Mouse (Mus musculus) embryonic facial prominence, embryonic 14.5 days (tissue): ENCODE results near the gene Dlg2. TPM values are rescaled to one million over a fixed set of nuclear protein-coding genes. Genes with fewer than 3 reads are reported as not detected.
A peak's percentile ranks its signal among the peaks of the same experiment; 100 is the strongest.

ENCODE experiments used
- ATAC-seq: fragments of 200-750 bp; cut with Nextera tagmentation; 2 replicates; pipeline ENCODE4 v1.8.0; 2017; ENCODE audit warnings: low read depth, moderate number of reproducible peaks, moderate TSS enrichment
- DNase-seq: peaks from one replicate; pipeline ENCODE4 v3.0.0-alpha.2; 2015; ENCODE audit warnings: low spot score
- H3K27ac ChIP-seq: fragments of 300-500 bp; sonication (generic); replicated peaks from 2 replicates; pipeline ENCODE4 v1.5.1; 2014; ENCODE audit warnings: low read depth, mild to moderate bottlenecking, low read length, moderate library complexity
- H3K27me3 ChIP-seq: fragments of 300-500 bp; sonication (generic); replicated peaks from 2 replicates; pipeline ENCODE4 v1.6.1; 2014; ENCODE audit warnings: low read length; ENCODE audit not compliant: control insufficient read depth, insufficient read depth
- H3K36me3 ChIP-seq: fragments of 300-500 bp; sonication (generic); 2 replicates; pipeline ENCODE4 v1.6.1; 2014; ENCODE audit warnings: low read length, mixed read lengths; ENCODE audit not compliant: control insufficient read depth, insufficient read depth
- H3K4me1 ChIP-seq: fragments of 300-500 bp; sonication (generic); 2 replicates; pipeline ENCODE4 v1.6.1; 2014; ENCODE audit warnings: antibody characterized with exemption, low read length; ENCODE audit not compliant: control insufficient read depth, insufficient read depth
- H3K4me2 ChIP-seq: fragments of 300-500 bp; sonication (generic); 2 replicates; pipeline ENCODE4 v1.6.1; 2014; ENCODE audit warnings: low read depth, mild to moderate bottlenecking, low read length, moderate library complexity, mixed read lengths
- H3K4me3 ChIP-seq: fragments of 300-500 bp; sonication (generic); 2 replicates; pipeline ENCODE4 v1.5.1; 2014; ENCODE audit warnings: low read depth, mild to moderate bottlenecking, low read length
- H3K9ac ChIP-seq: fragments of 300-500 bp; sonication (generic); 2 replicates; pipeline ENCODE4 v1.6.1; 2014; ENCODE audit warnings: low read depth, mild to moderate bottlenecking, low read length, moderate library complexity, mixed read lengths
- H3K9me3 ChIP-seq: fragments of 300-500 bp; sonication (generic); 2 replicates; pipeline ENCODE4 v1.6.1; 2016; ENCODE audit warnings: low read length; ENCODE audit not compliant: control insufficient read depth
- WGBS: fragments of 180-500 bp; shearing (Covaris S2); extraction: QIAGEN DNeasy Blood & Tissue Kit; methylation state at CpG from one replicate; pipeline ENCODE4 v1.1.7; 2014; 5-methylcytosine and 5-hydroxymethylcytosine counted together
- polyA plus RNA-seq: library from polyadenylated mRNA; unstranded; fragments of >200 nt; fragmentation: Nextera tagmentation; extraction: Ambion mirVana; gene quantifications from 2 replicates; pipeline ENCODE4 v1.2.1, GENCODE M21; 2014

The Dlg2 gene
- polyA plus RNA-seq, 1 experiment from 2014 or later = 5.1 TPM

GRCm38 (mm10) chr7:91972970-91973369 lies 1496.5 kb downstream of the Dlg2 start:
- Histone ChIP-seq H3K36me3 (no peaks in the 10 kb centered on the region), H3K9me3 (no peaks in the 10 kb centered on the region), H3K4me2 (no peak overlapping the region), H3K27me3 (no peaks in the 10 kb centered on the region), H3K4me3 (no peak overlapping the region), H3K4me1 (no peaks in the 10 kb centered on the region), H3K27ac (no peak overlapping the region), H3K9ac (no peak overlapping the region)
- DNase-seq (no peak), ATAC-seq (no peak)
- WGBS = 47% methylated on average over 1 of the region's 1 CpGs

- 77% methylated on average over 5 of the region's 5 CpGs for WGBS
Observed at GRCm38 (mm10) chr7:92003769-92004455, 1527.4 kb downstream of the Dlg2 start.

GRCm38 (mm10) chr7:92005681-92006425 lies 1529.4 kb downstream of the Dlg2 start:
- Histone ChIP-seq H3K27me3 (no peaks in the 10 kb centered on the region), H3K4me3 (no peak overlapping the region), H3K9ac (no peak overlapping the region), H3K9me3 (no peaks in the 10 kb centered on the region), H3K4me2 (no peak overlapping the region), H3K27ac (no peak overlapping the region), H3K4me1 (no peaks in the 10 kb centered on the region), H3K36me3 (no peaks in the 10 kb centered on the region)
- ATAC-seq = no peak
- WGBS = 78% methylated on average over 4 of the region's 4 CpGs
- DNase-seq = no peak

More at GRCm38 (mm10) chr7:92003769-92004455, 1527.4 kb downstream of the Dlg2 start:
- Histone ChIP-seq H3K4me1 (no peaks in the 10 kb centered on the region), H3K27me3 (no peaks in the 10 kb centered on the region), H3K27ac (no peak overlapping the region), H3K36me3 (no peaks in the 10 kb centered on the region), H3K9me3 (no peaks in the 10 kb centered on the region), H3K4me3 (no peak overlapping the region), H3K4me2 (no peak overlapping the region), H3K9ac (no peak overlapping the region)
- no peak for DNase-seq
- ATAC-seq = no peak

GRCm38 (mm10) chr7:92008702-92009101 lies 1532.2 kb downstream of the Dlg2 start:
- H3K9ac ChIP-seq = no peak overlapping the region
- DNase-seq (no peak), ATAC-seq (no peak)
- H3K27me3 ChIP-seq = no peaks in the 10 kb centered on the region
- 96% methylated on average over 1 of the region's 1 CpGs for WGBS
- H3K9me3 ChIP-seq = no peaks in the 10 kb centered on the region
- no peak overlapping the region for H3K27ac ChIP-seq
- H3K4me1 ChIP-seq = no peaks in the 10 kb centered on the region
- no peak overlapping the region for H3K4me2 ChIP-seq
- no peak overlapping the region for H3K4me3 ChIP-seq
- H3K36me3 ChIP-seq = no peaks in the 10 kb centered on the region

GRCm38 (mm10) chr7:92024928-92025327 lies 1548.5 kb downstream of the Dlg2 start:
- Histone ChIP-seq H3K9me3 (no peaks in the 10 kb centered on the region), H3K4me1 (no peaks in the 10 kb centered on the region), H3K27me3 (no peaks in the 10 kb centered on the region), H3K27ac (no peak overlapping the region), H3K4me2 (no peak overlapping the region), H3K36me3 (no peaks in the 10 kb centered on the region), H3K9ac (no peak overlapping the region), H3K4me3 (no peak overlapping the region)
- DNase-seq (no peak), ATAC-seq (no peak)
- WGBS = 76% methylated on average over 1 of the region's 1 CpGs

GRCm38 (mm10) chr7:92025465-92026056 lies 1549.1 kb downstream of the Dlg2 start:
- H3K4me3 ChIP-seq = no peak overlapping the region
- H3K36me3 ChIP-seq = no peaks in the 10 kb centered on the region
- no peak overlapping the region for H3K4me2 ChIP-seq
- H3K9ac ChIP-seq = no peak overlapping the region
- no peak for DNase-seq
- no peak overlapping the region for H3K27ac ChIP-seq
- ATAC-seq = no peak
- H3K27me3 ChIP-seq = no peaks in the 10 kb centered on the region
- H3K4me1 ChIP-seq = no peaks in the 10 kb centered on the region
- no peaks in the 10 kb centered on the region for H3K9me3 ChIP-seq
- WGBS = 83% methylated on average over 2 of the region's 2 CpGs

GRCm38 (mm10) chr7:92027049-92027448 lies 1550.6 kb downstream of the Dlg2 start:
- Histone ChIP-seq H3K9ac (no peak overlapping the region), H3K27ac (no peak overlapping the region), H3K4me1 (no peaks in the 10 kb centered on the region), H3K27me3 (no peaks in the 10 kb centered on the region), H3K36me3 (no peaks in the 10 kb centered on the region), H3K9me3 (no peaks in the 10 kb centered on the region), H3K4me3 (no peak overlapping the region), H3K4me2 (no peak overlapping the region)
- 39% methylated on average over 7 of the region's 7 CpGs for WGBS
- DNase-seq (peak; percentile 53), ATAC-seq (peak; percentile 44; the same call in 1 of the 2 replicates)

- Histone ChIP-seq H3K36me3 (no peaks in the 10 kb centered on the region), H3K27me3 (no peaks in the 10 kb centered on the region), H3K9me3 (no peaks in the 10 kb centered on the region), H3K9ac (no peak overlapping the region), H3K4me3 (no peak overlapping the region), H3K27ac (no peak overlapping the region), H3K4me2 (no peak overlapping the region), H3K4me1 (no peaks in the 10 kb centered on the region)
- ATAC-seq (no peak), DNase-seq (no peak)
- WGBS = 92% methylated on average over 2 of the region's 2 CpGs
Observed at GRCm38 (mm10) chr7:92034256-92034655, 1557.8 kb downstream of the Dlg2 start.
